Mouse (Mus musculus) megakaryocyte-erythroid progenitor cell, adult 5-6 weeks (primary cell): Measurements from ENCODE around the gene Spata22. TPM values are rescaled to one million over a fixed set of nuclear protein-coding genes. Genes with fewer than 3 reads are reported as not detected.

Experiments used
- total RNA-seq, 2 experiments: library from RNA; stranded (forward) in 1 of 2; stranded (reverse) in 1 of 2; fragments of 200-1000, 215-1000 nt in 1 of 2; fragments of >200 nt in 1 of 2; fragmentation: Nextera tagmentation in 1 of 2; gene quantifications; 2 replicates each; pipeline ENCODE4 v1.2.3; 2014 to 2017

Spata22 gene
- total RNA-seq, 2 experiments from 2014 or later: not detected

Other genes starting within 250 kb of the Spata22 start
- gene Itgae, start 239.2 kb upstream of the Spata22 start, total RNA-seq (2014; fragmentation: Nextera tagmentation): 0.17 and 0.20 TPM in 2 replicates
- gene Itgae, start 239.2 kb upstream of the Spata22 start, total RNA-seq (2017): not detected in 2 replicates
- 10.9 and 14.4 TPM in 2 replicates for gene Haspin, start 191.4 kb upstream of the Spata22 start, total RNA-seq (2014; fragmentation: Nextera tagmentation)
- gene Haspin, start 191.4 kb upstream of the Spata22 start, total RNA-seq (2017): 12.8 and 14.8 TPM in 2 replicates
- gene P2rx5, start 169.3 kb upstream of the Spata22 start, total RNA-seq (2014; fragmentation: Nextera tagmentation): 1.7 TPM in 1 of 2 replicates, not detected in the other
- not detected in 2 replicates for gene P2rx5, start 169.3 kb upstream of the Spata22 start, total RNA-seq (2017)
- 77.1 and 79.8 TPM in 2 replicates for gene Emc6, start 152.7 kb upstream of the Spata22 start, total RNA-seq (2014; fragmentation: Nextera tagmentation)
- gene Emc6, start 152.7 kb upstream of the Spata22 start, total RNA-seq (2017): 34.1 and 53.7 TPM in 2 replicates
- 3.8 and 5.6 TPM in 2 replicates for gene Tax1bp3, start 152.7 kb upstream of the Spata22 start, total RNA-seq (2014; fragmentation: Nextera tagmentation)
- 1.2 and 5.5 TPM in 2 replicates for gene Tax1bp3, start 152.7 kb upstream of the Spata22 start, total RNA-seq (2017)
- 12.0 and 13.2 TPM in 2 replicates for gene Ctns, start 130.7 kb upstream of the Spata22 start, total RNA-seq (2014; fragmentation: Nextera tagmentation)
- gene Ctns, start 130.7 kb upstream of the Spata22 start, total RNA-seq (2017): 4.0 and 9.5 TPM in 2 replicates
- 2.5 and 8.5 TPM in 2 replicates for gene Shpk, start 130.3 kb upstream of the Spata22 start, total RNA-seq (2014; fragmentation: Nextera tagmentation)
- gene Shpk, start 130.3 kb upstream of the Spata22 start, total RNA-seq (2017): 0.80 and 3.3 TPM in 2 replicates
- not detected in 2 replicates for gene Trpv1, start 95.4 kb upstream of the Spata22 start, total RNA-seq (2014; fragmentation: Nextera tagmentation)
- not detected in 2 replicates for gene Trpv1, start 95.4 kb upstream of the Spata22 start, total RNA-seq (2017)
- not detected in 2 replicates for gene Trpv3, start 62.4 kb upstream of the Spata22 start, total RNA-seq (2014; fragmentation: Nextera tagmentation)
- not detected in 2 replicates for gene Trpv3, start 62.4 kb upstream of the Spata22 start, total RNA-seq (2017)
- gene Aspa, start 145 bp upstream of the Spata22 start, total RNA-seq (2014; fragmentation: Nextera tagmentation): not detected in 2 replicates
- 3.0 and 10.2 TPM in 2 replicates for gene Aspa, start 145 bp upstream of the Spata22 start, total RNA-seq (2017)
- gene Gm49340, start within 50 bp of the Spata22 start, total RNA-seq (2014; fragmentation: Nextera tagmentation): not detected in 2 replicates
- gene Gm49340, start within 50 bp of the Spata22 start, total RNA-seq (2017): not detected in 2 replicates
- not detected in 2 replicates for gene Olfr20, start 21.0 kb downstream of the Spata22 start, total RNA-seq (2014; fragmentation: Nextera tagmentation)
- not detected in 2 replicates for gene Olfr20, start 21.0 kb downstream of the Spata22 start, total RNA-seq (2017)
- gene Olfr376, start 41.5 kb downstream of the Spata22 start, total RNA-seq (2014; fragmentation: Nextera tagmentation): not detected in 2 replicates
- gene Olfr376, start 41.5 kb downstream of the Spata22 start, total RNA-seq (2017): not detected in 2 replicates
- gene Olfr1, start 69.9 kb downstream of the Spata22 start, total RNA-seq (2014; fragmentation: Nextera tagmentation): not detected in 2 replicates
- not detected in 2 replicates for gene Olfr1, start 69.9 kb downstream of the Spata22 start, total RNA-seq (2017)
- gene Olfr378, start 98.7 kb downstream of the Spata22 start, total RNA-seq (2014; fragmentation: Nextera tagmentation): not detected in 2 replicates
- not detected in 2 replicates for gene Olfr378, start 98.7 kb downstream of the Spata22 start, total RNA-seq (2017)
- gene Olfr380, start 127.8 kb downstream of the Spata22 start, total RNA-seq (2014; fragmentation: Nextera tagmentation): not detected in 2 replicates
- gene Olfr380, start 127.8 kb downstream of the Spata22 start, total RNA-seq (2017): not detected in 2 replicates
- gene Olfr381, start 161.9 kb downstream of the Spata22 start, total RNA-seq (2014; fragmentation: Nextera tagmentation): not detected in 2 replicates
- not detected in 2 replicates for gene Olfr381, start 161.9 kb downstream of the Spata22 start, total RNA-seq (2017)
- not detected in 2 replicates for gene Olfr382, start 187.5 kb downstream of the Spata22 start, total RNA-seq (2014; fragmentation: Nextera tagmentation)
- not detected in 2 replicates for gene Olfr382, start 187.5 kb downstream of the Spata22 start, total RNA-seq (2017)